Mouse (Mus musculus) sigmoid colon, adult 10 weeks (tissue): ENCODE measurements around the gene Pfkfb2. TPM values are rescaled to one million over a fixed set of nuclear protein-coding genes. Genes with fewer than 3 reads are reported as not detected.

ENCODE experiments used
- polyA plus RNA-seq: library from polyadenylated mRNA; stranded (reverse); fragments of 350-450 nt; fragmentation: Illumina TruSeq; extraction: RNeasy Lipid Tissue Mini Kit (QIAGEN cat#74804); gene quantifications from one replicate; pipeline ENCODE4 v1.2.3, GENCODE M21; 2014; ENCODE audit warnings: low read depth, low replicate concordance

Pfkfb2 gene
- polyA plus RNA-seq, result 46.4 TPM

DNA sequence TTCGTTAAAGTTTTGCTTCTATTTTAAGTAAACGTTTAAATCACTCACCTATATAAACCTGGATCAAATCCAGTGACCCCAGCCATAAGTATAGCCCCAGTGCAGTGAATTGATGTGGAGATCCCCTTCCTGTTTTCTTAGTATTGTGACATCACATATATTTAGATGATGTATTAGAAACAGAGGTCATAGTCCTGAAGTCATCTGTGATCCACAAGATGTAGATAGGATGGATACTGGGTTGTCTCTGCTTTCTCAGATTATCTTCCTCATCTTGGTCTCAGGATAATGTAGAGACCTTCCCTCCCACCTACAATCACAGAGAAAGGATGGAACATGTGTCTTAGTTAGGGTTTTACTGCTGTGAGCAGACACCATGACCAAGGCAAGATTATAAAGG, at the start of gene Pfkfb2:
Gene Pfkfb2, minus strand, starts transcription at position 101 of the 400 bp plus-strand sequence.

DNA sequence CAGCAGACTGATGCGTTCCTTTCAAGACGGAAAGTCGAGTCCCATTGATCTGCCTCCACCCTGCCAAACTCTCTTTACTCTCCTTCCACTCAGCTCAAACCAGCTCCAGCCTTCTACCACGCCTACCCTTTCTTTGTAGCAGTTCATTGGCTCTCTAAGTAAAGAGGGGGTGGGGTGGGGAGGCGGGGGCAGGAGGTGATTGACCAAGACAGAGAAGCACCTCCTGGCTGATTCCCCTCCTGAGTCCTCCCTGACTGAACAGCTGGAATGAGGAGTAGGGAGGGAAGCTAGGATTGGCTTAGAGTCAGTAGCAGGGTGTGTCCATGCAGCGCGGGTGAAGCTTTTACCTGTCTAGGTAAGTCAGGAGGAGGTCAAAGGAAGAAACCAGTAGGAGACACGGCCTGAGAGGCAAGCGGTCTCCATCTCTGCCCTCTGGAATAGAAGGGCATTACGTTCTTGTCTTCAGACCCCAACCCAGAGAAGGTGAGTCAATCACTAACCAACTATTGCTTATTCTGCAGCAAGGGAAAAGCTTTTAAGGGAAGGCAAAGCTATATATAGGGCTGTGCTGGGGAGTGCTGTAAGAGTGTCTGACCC, 2.8 kb upstream of the Pfkfb2 start, which contains the start of gene AA986860:
Gene AA986860, plus strand, starts transcription at position 236 of the 597 bp plus-strand sequence.

DNA sequence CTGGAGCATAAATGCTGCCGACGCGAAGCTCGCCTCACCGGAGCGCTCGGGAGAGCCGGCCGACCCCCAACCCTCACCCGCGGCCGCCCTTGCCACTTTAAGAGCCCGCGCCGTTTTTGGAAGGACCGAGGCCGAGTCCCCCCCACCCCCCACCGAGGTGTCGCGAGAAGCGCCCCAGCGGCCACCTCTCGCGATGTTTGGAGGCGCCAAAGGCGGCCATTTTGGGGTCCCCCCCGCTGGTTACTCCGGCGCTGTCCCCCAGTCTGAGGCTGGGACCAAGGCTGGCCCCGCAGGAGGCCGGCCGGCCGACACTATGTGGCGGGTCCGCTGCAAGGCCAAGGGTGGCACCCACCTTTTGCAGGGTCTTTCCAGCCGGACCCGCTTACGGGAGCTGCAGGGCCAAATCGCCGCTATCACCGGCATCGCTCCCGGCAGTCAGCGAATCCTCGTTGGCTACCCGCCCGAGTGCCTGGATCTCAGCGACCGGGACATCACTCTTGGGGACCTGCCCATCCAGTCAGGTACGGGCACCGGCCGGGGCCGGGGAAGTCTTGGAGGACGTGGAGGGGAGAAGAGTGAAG, 11.7 kb downstream of the Pfkfb2 start, which contains the start of gene Yod1:
Gene Yod1, plus strand, starts transcription at position 37 of the 581 bp plus-strand sequence.

DNA sequence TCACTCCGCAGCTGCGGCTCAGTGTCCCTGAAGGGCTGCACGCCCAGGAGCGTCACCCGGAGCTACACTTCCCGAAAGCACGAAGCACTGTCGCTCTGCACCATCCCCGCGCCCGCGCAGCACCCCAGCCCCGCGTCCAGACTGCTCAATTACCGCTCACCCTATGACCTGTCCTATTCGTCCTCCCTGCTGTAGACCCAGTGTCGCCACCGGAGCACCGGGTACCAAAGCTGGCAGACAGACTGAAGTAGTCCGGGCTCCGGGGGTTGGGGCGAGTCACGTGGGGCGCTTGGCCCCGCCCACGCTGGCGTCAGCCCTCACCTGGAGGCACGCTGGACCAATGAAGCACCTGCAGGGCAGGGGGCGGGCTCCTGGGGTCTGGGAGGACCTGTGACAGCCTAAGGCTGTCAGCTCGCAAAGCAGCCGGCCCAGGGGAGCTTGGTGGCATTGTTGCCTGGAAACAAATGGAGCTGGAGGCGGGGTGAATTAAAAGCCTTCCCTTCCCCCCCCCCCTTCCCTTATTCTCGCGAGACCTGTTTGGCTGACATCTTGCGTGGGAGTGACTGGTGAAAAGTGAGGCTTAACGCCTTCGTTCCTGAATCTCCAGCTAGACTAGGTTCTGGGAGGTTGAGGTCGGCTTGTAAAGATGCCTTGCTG, 13.4 kb downstream of the Pfkfb2 start, which contains the start of gene Gm29427:
Gene Gm29427, minus strand, starts transcription at position 239 of the 657 bp plus-strand sequence.

DNA sequence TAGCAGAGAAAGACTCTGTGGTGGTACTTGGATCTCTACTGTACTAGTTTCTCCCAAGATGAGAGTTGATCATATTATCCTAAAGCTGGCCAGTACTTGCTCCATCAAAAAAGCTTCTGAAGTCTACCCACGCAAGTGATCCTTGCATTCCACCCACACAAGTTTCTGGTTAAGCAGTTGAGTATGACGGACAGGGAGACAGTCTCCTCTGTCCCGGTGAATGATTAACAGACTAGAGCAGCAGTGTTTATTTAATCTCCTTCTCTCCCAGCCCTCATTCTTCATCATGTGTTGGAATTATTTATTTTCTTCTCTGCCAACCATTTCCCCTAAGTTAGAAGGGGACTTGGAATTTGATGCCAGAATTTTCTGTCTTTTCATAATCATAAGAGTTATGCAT, 67.6 kb downstream of the Pfkfb2 start, which contains the start of gene C4bp:
Gene C4bp, minus strand, starts transcription at position 179 of the 400 bp plus-strand sequence.

Other genes with a start within 250 kb of the Pfkfb2 start
- not detected for gene Zp3r, start 99.6 kb downstream of the Pfkfb2 start, polyA plus RNA-seq
- 17.3 TPM for gene C4bp, start 67.6 kb downstream of the Pfkfb2 start, polyA plus RNA-seq
- gene Gm29427, start 13.5 kb downstream of the Pfkfb2 start, polyA plus RNA-seq, result 1.4 TPM
- gene Yod1, start 11.9 kb downstream of the Pfkfb2 start, polyA plus RNA-seq, result 17.3 TPM
- 4.5 TPM for gene AA986860, start 2.7 kb upstream of the Pfkfb2 start, polyA plus RNA-seq
- 0.73 TPM for gene Fcamr, start 71.6 kb upstream of the Pfkfb2 start, polyA plus RNA-seq
- gene Pigr, start 97.4 kb upstream of the Pfkfb2 start, polyA plus RNA-seq, result 2,676 TPM
- 8.6 TPM for gene Fcmr, start 136.4 kb upstream of the Pfkfb2 start, polyA plus RNA-seq
- gene Il24, start 158.2 kb upstream of the Pfkfb2 start, polyA plus RNA-seq, result not detected
- not detected for gene Il20, start 182.2 kb upstream of the Pfkfb2 start, polyA plus RNA-seq
- gene Il19, start 210.9 kb upstream of the Pfkfb2 start, polyA plus RNA-seq, result not detected